Mouse (Mus musculus) kidney, postnatal 36 days (tissue): ENCODE results near the gene Orm2.
A peak's percentile ranks its signal among the peaks of the same experiment; 100 is the strongest.

ENCODE experiments used
- DNase-seq, 2 experiments: peaks; one replicate each; pipeline ENCODE4 v3.0.0; 2021 to 2022; ENCODE audit warnings: mixed read lengths in 2 of 2

Orm2 gene

DNA sequence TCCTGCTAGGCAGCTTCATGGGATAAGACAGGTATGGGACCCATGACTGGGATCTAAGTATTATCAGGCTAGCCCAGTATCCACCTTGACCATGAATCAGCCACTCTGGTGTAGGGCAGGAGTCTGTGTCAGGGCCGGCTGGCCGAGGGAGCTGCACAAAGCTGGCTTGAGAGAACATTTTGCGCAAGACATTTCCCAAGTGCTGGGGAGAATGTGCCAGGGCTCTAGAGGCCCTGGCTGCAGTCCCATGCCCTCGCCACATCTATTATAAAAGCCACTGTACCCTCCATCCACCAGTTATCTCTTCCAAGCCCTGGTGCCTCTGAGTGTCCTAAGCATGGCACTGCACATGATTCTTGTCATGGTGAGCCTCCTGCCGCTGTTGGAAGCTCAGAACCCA is at the start of gene Orm2:
Gene Orm2, plus strand, starts transcription at position 300 of the 400 bp plus-strand sequence.
- no peak for DNase-seq

DNA sequence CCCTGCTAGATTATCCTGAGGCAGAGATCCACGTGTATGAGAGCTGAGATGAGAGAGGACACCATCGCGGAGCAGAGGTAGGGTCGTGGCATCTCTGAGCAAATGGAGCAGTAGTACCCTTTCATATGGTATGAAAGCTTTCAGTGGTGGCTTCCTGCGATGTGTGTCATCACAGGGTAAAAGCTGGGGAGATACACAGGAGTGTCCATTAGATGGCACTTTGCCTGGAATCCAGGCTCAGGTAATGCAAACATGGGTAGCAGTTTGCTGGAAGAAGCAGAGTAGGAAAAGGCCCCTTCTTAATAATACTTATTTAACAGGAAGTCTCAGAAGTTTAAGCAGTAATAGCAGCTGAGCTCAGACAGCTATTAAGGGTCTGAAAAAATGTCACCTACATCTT is 48.2 kb upstream of the Orm2 start:
- no peak for DNase-seq

DNA sequence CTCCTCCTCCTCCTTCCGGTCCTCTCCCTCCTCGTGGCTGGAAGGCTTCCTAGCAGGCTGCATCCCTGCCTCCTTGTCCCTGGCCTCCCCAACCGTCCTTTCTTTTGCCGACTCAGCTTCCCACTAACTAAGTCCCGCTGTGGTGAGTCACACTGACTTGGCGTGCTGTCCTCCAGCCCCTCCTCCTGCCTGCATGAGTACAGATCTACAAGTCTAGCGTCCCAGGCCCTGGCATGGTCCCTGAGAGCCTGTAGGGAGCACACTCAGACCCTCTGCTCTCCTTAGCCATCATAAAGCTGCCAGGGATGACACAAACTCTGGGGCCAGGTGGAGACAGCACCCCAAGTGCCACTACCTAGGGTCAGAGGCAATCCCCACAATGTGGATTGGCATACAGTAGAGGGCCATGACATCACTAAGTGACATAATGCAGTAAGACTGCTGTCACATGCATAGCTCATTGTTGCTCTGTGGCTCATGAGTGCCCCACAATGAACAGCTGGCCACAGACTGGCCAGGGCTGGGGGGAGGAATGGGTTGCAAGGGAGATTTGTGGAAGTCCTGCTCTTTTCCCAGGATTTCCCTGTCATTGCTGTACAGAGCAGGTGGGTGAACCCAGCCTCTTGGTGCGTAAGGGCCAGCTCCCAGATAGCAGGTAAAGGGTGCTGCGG is 46.0 kb upstream of the Orm2 start:
- peak; percentile 25 to 39 for DNase-seq

DNA sequence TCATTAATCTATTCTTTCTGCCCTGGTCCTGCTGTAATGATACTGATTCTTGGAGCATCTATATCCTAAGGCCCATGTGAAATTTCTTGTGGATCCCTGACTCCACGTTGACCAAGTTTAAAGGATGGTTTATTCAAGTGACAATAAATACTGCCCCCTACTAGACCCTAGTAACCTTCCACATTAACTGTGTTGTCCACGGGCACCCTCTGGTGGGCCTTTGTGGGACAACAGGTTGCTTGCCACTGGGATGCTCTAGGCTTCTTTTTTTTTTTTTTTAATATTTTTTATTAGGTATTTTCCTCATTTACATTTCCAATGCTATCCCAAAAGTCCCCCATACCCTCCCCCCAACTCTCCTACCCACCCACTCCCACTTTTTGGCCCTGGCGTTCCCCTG is 42.7 kb upstream of the Orm2 start:
- DNase-seq, result peak; percentile 54 to 86

DNA sequence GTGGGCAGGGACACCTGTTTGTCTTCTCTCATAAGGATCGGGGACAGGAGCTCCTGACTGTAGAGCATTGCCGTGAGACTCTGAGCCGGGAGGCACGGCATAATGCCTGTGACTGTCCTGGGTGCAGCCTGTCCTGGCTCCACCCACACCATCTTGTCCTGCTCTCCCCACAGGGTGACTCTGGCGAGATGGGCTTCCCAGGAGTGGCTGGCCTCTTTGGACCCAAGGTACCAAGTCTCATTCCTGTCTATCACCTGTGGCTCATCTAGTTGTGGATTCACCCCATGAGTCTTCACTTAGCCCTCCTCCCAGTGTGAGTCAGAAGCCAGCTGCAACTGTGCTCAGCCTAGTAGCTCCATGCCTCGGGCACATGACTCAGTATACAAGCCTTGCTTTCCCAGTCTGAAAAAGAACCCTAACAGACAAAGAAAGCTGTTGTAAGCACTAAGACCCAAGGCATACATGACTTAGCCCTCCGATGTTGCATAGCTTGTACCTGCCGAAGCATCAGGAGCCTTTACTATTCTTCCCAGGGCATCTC is 38.9 kb upstream of the Orm2 start:
- no peak for DNase-seq

DNA sequence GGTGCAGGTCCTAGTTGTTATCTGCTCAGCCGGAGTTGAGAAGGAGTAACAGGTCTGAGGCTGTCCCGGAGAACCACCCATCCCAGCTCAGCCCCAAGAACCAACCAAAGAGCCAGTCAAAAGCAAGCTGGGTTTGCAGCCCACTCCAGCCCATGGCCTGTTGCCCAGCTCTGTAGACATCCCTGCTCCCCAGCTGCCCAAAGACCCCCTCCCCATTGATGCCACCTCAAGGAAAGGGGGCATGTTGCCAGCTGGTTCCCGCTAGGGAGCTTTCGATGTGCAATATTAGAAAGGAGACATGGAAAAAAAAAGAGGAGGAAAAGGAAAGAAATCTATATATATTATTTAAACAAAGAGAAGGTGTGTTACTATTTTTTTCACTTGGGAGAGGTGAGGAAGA is 28.8 kb upstream of the Orm2 start:
- no peak for DNase-seq

DNA sequence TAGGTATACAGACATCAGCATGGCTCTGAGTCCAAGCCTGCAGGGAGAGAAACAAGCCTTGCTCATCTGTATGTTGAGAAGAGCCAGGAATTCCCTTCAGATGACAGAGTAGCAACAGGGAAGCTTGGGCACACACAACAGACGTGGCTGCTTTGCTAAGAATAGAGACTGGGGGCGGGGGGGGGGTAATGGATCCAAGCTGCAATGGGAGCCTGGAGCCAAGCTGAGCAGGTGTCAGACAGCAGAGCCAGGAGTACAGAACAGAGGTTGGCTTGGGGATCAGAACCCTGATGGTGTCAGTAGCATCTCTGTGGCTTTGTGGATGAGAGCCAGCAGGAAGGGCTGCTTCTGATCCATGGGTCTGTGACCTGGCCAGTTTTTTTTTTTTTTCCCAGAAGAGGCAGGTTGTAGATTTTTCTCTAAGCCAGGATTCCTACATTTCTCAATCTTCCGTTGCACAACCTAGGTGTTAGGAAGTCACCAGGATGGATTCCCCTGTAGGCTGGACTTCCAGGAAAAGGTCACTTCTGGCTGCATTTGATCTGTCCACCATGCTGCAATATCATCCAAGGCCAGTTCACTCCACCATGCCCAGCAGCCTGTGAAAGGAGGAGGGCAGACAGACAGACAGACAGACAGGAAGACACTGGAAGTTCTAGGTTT is 23.7 kb upstream of the Orm2 start:
- DNase-seq, result no peak

DNA sequence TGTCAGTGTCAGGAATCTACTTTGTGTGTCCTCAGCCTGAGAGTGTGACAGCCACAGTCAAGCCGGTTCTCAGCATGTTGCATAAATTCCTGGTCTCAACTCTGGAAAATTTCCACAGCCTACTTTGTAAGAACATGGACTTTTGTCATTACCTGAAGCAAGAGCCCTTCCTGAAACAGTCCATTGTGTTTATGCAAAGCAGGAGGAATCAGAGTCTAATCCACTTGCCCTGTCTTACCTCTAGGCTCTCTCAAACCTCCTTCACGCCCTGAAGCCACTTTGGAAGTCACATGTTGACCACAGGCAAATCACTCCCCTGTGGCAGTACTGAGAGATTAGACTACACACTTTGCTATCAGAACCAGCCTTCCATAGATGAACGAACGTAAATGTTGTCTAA is 19.8 kb upstream of the Orm2 start:
- no peak for DNase-seq

DNA sequence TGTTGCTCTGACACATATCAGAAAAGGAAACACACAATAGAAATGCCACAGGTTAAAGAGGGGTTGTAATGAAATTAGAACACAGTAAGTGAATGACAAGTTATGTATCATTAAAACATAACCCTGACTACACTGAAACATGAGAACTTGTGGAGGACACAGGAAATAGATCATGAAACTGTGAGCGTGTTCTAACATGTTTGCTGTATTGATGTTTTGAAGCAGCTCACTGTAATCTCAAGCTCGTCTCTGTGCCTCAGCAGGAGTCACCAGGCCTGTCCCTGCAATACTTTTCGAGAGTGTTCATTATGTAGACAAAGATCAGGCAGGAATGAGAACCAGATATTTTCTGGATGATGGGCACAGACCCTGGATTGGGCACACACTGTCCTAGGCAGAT is 18.6 kb upstream of the Orm2 start:
- no peak for DNase-seq

DNA sequence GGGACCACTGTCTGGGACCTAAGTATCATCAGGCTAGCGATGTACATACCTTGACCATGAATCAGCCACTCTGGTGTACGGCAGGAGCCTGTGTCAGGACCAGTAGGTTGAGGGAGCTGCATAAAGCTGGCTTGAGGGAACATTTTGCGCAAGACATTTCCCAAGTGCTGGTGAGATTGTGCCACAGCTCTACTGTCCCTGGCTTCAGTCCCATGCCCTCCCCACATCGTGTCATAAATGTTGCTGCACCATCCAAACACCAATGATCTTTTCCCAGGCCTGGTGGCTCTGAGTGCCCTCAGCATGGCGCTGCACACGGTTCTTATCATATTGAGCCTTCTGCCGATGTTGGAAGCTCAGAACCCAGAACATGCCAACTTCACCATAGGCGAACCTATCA is 18.0 kb upstream of the Orm2 start, which contains the start of gene Orm1:
Gene Orm1, plus strand, starts transcription at position 266 of the 400 bp plus-strand sequence.
- DNase-seq, result no peak

DNA sequence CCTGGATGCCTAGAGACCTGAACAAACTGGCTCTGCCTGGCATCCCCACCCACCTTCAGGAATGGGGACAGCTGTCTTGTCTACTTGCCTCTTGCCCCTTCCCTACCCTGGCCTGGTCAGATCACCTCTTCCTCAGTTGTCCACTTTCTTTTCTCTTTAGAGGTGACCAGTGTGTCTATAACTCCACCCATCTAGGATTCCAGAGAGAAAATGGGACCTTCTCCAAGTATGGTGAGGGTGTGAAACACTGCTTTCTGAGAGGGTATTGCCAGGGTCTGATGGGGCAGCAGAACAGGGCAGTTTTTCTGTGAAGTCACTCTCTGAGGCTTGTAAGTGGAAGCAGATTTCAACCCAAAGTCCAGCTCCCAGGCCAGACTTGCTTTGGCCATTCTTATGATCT is 17.0 kb upstream of the Orm2 start:
- DNase-seq, result no peak

DNA sequence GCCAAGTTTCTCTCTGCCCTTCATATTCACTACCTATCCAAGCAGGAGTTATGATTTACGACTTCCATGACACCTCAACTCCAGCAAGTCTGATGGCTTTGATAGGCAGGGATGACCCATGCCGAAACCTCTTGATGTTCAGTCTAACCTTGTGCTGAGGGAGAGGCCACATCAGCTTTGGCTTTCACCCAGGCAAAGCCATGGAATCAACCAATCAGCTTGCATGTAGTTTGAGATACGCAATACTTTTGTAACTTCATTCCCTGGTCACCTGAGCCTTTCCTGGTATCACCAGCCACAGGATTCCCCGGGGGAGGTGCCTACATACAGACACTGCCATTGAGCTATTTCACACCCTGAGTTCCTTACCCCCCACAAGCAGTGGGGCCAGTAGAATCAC is 15.6 kb upstream of the Orm2 start:
- DNase-seq, result no peak

DNA sequence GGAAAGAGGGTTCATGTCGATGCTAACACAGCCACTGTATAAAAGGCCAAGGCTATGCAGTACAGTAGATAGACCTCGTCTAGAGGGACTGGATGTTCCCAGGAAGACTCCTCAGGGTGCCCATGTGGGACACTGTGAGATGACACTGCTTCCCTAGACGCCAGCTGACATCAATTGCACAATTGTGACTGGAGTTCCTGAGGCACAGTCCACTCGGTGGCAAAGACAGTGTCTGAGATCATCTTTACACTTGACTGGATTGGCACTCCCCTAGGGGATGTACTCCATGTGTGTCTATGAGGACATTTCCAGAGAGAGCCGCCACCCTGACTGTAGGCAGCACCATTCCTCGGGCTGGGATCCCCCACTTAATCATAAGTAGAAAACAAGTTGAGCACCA is 13.7 kb upstream of the Orm2 start:
- DNase-seq, result no peak

DNA sequence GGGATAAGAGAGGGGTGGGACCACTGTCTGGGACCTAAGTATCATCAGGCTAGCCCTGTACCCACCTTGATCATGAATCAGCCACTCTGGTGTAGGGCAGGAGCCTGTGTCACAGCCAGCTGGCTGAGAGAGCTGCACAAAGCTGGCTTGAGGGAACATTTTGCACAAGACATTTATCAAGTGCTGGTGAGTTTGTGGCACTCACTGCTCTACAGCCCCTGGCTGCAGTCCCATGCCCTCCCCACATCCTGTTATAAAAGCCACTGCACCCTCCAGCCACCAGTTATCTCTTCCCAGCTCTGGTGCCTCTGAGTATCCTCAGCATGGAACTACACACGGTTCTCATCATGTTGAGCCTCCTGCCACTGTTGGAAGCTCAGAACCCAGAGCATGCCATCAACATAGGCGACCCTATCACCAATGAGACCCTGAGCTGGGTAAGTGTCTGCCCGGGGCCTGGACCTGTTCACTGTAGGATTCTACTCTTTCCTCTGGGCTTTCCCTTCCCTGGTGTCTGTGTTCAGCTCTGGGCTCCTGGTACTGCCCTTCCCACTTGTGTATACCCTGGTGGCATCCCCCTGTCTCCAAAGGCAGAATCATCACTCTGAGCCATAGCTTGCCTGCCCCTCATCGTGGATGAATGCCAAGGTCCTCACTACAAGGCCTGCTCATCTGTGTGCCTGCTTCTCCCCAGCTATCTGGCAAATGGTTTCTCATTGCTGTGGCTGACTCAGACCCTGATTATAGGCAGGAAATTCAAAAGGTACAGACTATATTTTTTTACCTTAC is 6.2 kb upstream of the Orm2 start, which contains the start of gene Orm3:
Gene Orm3, plus strand, starts transcription at position 286 of the 789 bp plus-strand sequence.
- DNase-seq, result no peak

DNA sequence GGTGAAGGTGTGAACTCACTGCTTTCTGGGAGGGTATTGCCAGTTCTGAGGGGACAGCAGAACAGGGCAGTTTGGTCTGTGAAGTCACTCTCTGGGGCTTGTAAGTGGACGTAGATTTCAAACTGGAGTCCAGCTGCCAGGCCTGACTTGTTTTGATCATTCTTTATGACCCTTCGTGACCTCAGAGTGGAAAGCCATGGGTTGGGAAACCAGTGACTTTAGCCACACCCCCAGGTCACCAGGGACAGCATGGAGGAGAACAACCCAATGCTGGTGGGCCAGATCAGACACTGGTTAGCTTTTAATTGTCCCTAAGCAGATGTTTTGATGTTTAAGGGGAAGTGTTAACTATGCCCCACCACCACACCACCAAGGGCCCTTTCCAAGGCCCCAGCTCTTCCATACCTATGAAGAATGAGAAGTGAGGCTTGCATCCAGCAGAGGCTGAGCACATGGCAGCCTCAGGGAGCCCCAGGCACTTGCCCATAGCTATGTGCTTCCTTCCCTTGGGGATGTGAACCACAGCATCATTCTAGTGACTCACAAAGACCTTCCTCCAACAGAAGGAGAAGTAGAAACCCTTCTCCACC is 5.2 kb upstream of the Orm2 start:
- DNase-seq, result no peak

DNA sequence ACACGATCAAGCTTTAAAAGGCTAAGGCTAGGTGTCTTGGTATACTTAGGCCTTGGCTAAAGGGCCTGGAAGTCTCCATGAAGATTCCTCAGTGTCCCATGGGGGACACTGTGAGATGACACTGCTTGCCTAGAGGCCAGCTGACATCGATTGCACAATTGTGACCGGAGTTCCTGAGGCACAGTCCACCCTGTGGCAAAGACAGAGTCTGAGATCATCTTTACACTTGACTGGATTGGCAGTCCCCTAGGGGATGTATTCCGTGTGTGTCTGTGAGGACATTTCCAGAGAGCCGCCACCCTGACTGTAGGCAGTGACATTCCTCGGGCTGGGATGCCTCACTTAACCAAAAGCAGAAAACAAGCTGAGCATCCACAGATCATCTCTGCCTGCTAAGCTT is 2.4 kb upstream of the Orm2 start:
- DNase-seq, result no peak

DNA sequence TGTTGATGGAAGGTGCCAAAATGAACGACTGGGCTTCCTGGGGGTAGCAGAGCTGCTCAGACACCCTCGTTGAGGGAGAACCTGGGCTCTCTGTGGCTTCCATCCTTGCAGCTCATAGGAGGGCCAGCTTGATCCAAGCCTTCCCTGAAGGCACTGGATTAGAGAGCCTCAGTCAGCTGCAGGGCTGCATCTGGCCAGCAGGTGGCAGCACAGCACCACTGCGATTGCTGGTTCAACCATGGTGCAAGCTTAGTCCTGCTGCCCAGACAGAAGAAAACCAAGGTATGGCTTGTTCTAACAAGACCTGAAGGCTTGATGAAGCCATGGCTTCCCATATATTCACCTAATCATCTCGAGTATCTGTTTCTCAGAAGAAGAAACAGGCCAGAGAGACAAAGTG is 6.3 kb downstream of the Orm2 start:
- DNase-seq, result peak; percentile 83 to 94

DNA sequence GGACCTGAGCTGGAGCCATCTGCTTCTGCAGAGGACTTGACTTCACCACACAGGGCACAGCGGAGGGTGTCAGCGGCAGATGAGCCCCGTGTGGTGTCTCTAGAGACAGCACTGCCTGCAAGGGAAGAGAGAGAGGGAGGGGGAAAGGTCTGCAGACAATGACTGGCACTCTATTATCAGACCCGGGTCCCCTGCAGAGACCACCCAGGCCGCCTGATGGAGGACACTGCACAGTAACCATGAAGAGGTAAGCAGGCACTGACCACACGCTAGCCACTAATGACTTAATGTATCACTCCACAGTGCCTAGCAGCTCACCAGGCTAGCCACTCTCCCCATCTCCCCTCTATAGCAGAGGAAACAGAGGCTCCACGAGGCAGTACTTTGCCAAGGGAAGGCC is 8.6 kb downstream of the Orm2 start:
- DNase-seq, result no peak

DNA sequence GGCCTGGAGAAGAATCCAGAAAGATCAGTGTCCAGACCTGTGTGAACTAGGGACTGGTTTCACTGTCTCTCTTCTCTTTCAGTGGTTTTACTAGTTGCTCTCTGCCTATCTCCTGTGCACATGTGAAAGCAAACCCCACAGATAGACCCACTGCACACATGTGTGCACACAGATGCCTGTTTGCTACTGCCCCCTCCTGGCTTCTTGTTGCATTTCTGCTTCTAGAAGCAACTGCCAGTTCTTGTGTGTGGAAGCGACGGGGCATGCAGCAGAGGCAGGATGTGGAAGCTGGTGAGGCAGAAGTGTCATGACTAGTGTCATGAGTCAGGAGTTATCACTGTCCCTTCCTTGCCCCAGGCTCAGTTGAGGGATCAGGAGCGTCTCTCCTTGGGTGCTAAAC is 9.6 kb downstream of the Orm2 start:
- DNase-seq, result peak; percentile 20 to 64

DNA sequence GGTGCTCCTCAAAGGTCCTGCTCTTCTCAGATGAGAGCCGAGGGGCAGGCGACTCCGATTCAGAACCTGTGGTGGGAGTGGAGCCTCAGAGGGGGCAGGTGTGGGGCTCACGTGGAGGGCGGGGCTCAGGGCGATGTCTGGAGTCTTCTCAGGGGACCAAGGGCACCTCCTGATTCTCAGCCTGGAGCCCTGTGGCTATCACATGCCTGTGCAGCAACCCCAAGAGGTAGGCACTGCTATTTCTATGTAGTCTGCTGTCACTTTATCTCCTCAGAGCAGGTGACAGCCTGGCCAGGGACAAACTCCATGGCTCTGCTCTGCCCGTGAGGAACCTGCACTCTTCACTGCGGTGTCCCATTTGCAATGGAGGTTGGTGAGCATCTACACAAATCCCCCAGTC is 11.2 kb downstream of the Orm2 start:
- no peak for DNase-seq

DNA sequence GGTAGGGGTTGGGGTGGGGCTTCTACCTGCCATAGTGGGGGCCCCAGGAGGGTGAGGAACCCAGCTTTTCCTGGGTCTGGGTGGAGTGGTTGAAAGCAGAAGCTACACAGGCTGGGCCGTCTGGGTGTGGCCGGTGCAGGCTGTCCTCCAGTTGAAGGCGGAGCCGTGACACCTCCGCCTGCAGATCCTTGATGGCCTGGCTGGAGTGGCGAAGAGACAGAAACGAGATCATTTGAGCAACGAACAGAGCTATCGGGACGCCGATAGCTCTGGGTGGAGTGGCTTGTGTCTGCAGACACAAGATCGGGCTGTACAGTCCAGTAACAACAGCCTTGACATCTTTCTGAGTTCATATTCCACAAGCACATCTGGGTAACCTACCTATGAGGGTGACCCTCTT is 12.1 kb downstream of the Orm2 start:
- DNase-seq, result no peak

DNA sequence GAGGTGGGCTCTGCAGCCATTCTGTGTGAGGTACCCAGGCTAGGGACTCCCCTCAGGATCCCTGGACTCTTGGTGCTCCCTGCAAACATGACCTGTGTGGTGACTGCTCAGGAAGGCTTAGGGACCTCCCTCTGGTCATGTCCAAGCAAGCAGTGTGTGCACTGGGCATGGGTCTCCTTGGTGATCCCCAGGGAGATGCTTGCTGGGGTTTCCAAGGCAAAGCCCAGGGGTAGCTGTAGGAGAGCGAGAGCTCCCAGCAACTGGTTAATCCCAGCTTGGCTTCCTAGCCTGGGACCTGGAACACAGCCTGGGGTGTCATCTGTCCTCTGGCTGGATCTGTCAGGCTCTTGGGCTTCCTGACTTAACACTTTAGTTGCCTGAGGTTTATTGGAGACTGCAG is 13.1 kb downstream of the Orm2 start:
- DNase-seq, result no peak

DNA sequence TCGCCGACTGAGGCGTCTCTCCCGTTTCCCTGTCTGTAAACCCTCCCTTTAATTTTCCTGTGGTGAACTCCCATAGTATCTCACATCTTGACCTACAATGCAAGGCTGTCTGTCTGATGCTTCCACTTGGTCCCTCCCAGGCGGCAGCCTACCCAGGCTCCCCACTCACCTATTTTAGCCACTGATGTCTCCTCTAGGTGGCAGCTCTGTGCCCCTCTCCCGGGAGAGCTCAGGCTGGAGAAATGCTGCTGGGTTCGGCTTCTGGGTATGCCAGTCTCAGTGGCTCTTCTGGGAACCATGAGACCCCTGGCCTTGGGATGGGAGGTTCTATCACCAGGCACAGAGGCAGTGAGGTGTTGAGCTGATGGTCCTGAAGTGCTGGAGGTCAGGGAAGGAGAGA is 15.2 kb downstream of the Orm2 start:
- DNase-seq, result peak in 1 of 2 experiments; percentile 26
